Mouse (Mus musculus) heart, postnatal 10 days (tissue): ENCODE results near the gene ccdc198. TPM values are rescaled to one million over a fixed set of nuclear protein-coding genes. Genes with fewer than 3 reads are reported as not detected.
"Not testable (repeated sequence)": the region's sequence is repeated elsewhere in the genome, so short reads cannot be mapped to it uniquely, and the experiment has no call there.

Source experiments
- DNase-seq, 2 experiments: peaks; one replicate each; pipeline ENCODE4 v3.0.0; 2021
- intact Hi-C: fragments of 180-260 bp; cut with DNase I; formaldehyde crosslinking; loops from one replicate; pipeline ENCODE4 v1.15.1; 2025
- total RNA-seq, 2 experiments: library from RNA; stranded (reverse); gene quantifications; 2 replicates each; pipeline ENCODE4 v1.2.3; 2021

Gene ccdc198
- not detected for total RNA-seq

DNA sequence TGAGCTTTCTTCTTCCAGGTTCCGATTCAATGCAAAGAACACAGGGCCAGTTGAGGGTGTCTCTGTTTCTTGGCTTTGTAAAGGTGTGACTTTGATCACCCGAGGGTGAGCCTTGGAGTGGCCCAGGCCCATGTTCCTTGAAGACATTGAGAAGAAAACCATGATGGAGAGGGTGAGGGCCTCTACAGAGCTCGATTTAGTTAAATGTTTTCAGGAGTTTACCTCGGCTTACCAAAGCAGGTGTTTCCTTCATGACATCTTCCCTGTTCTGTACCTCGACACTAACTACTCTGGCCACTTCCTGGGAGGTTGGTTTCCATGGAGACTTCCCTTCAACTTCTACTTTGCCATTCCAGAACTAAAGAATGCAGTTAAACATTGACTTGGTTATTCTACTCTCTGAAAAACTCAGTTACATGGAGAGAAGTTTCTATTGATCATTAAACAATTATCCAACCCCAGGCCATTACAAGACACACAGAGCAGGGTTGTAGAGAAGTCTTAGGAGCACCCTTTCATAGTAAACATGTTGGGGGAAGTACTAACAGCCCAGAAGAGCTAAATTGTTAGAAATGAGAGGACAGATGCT is at the start of gene ccdc198:
Gene ccdc198 (minus strand): TSS at position 349 of the 589 bp plus-strand sequence.
- intact Hi-C loops = no loop called here
- no peak for DNase-seq

- intact Hi-C loops = no loop called here
- DNase-seq = no peak
Measured at GRCm38 (mm10) chr14:49293802-49294449, 48.7 kb upstream of the ccdc198 start.

GRCm38 (mm10) chr14:49290029-49290745 is 44.9 kb upstream of the ccdc198 start:
- intact Hi-C loops = no loop called here

GRCm38 (mm10) chr14:49283784-49284655 is 38.7 kb upstream of the ccdc198 start:
- intact Hi-C loops = no loop called here
- no peak for DNase-seq

More at GRCm38 (mm10) chr14:49290029-49290745, 44.9 kb upstream of the ccdc198 start:
- no peak for DNase-seq

GRCm38 (mm10) chr14:49278880-49279279 is 33.6 kb upstream of the ccdc198 start:
- DNase-seq = no peak
- intact Hi-C loops = no loop called here

- DNase-seq, intact Hi-C loops: not testable (repeated sequence)
Measured at GRCm38 (mm10) chr14:49278479-49278878, 33.2 kb upstream of the ccdc198 start.

- intact Hi-C loops = no loop called here
- DNase-seq = no peak
Measured at GRCm38 (mm10) chr14:49277642-49278041, 32.4 kb upstream of the ccdc198 start.

DNA sequence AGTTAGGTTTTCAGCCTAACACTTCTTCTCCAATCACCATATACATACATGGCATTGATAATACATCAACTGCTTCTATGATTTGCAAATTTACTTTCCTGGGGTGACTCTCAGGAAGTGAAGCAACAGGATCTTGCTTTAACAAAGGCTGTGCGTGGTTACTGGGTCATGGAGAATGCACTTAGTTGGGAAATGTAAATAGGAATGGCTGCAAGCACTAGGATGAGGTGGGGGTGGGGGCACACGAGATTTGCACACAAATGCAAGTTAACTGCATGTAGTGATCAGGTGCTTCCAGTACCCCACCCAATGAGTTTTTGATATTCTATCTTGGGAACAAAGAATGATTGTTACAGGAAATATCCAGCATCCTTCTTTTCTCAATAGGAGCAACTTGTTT is 30.1 kb upstream of the ccdc198 start:
- intact Hi-C loops = no loop called here
- DNase-seq = no peak

DNA sequence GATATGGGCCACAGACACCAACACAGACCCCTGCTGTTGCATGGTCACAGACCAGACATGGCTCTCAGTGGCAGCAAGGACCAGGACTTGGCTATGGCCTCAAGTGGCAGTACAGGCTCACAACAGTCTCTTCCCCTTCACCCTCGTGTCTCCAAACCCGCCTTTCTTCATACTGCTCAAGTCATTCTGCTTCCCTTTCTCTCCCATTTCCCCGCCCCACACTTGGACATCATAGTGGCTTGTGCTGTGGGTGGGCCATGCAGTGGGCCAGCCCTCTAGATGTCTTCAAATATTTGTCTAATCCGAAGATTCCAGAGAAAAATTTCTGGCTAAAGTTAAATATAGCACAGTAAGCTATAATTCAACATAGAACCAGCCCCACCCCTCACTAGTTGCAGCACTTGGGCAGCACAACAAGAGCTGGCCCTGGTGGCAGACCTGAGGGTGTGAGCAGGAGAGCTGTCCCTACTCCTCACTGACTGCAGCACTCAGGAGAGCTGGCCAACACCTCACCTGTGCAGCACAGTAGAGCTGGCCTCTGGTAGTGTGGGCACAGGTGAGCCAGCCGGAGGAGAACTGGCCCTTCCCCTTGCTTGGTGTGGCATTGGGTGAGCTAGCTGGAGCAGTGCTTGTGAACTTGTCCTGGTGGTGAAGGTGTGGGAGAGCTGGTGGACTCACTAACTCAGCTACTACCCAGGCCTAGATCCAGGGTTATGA is 20.2 kb upstream of the ccdc198 start:
- intact Hi-C loops = no loop called here
- no peak for DNase-seq

DNA sequence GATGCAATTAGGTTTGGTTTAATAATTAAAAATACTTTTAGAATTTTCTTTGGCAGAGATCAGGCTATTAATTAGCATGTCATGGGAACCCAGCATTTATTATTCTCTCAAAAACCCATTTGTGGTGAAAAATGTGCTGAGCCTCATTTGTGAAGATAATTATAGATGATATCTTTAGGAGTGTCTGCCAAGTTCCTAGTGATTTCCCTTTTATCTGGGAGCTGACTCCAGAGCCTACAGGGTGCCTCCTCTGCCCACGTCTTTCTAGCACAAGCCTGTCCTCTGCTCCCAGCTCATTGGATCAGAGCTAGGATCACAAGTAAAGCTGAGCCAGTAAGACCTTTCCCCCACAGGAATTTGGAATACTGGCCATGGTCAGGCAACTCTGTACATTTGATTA is 3.8 kb downstream of the ccdc198 start:
- no peak for DNase-seq
- intact Hi-C loops = no loop called here

GRCm38 (mm10) chr14:49238206-49238605 is 7.1 kb downstream of the ccdc198 start:
- intact Hi-C loops = loop anchor here (1.0 to 5.0 kb wide), 5 partner anchors 109 to 549 kb away; no protein-coding TSS in a partner anchor
- peak; percentile 62 to 72 for DNase-seq

GRCm38 (mm10) chr14:49234788-49235515 is 10.3 kb downstream of the ccdc198 start:
- DNase-seq = peak; percentile 32 to 69
- intact Hi-C loops = loop anchor here (5.0 kb wide), 2 partner anchors 112 to 552 kb away; no protein-coding TSS in a partner anchor

DNA sequence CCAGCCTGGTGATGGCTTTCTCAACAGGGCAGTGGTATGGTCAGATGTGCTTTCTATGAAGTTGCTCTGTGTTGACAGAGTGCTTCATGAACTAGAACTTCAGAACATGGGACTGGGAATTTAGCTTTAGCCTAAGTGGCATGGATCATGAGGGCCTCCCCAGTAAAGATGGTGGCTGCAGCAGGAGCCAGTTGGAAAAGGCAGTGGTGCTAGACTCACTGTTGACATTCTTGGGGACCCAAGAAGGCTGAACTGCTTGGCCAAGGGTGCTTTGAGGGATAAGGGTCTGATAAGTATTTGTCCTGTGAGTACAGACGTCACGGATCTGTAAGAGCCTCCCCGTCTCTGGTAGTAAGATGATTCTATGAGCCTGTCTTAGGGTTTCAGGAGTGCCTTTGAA is 13.4 kb downstream of the ccdc198 start:
- intact Hi-C loops = no loop called here
- no peak for DNase-seq

- intact Hi-C loops = no loop called here
- DNase-seq = no peak
Measured at GRCm38 (mm10) chr14:49226986-49227385, 18.3 kb downstream of the ccdc198 start.

DNA sequence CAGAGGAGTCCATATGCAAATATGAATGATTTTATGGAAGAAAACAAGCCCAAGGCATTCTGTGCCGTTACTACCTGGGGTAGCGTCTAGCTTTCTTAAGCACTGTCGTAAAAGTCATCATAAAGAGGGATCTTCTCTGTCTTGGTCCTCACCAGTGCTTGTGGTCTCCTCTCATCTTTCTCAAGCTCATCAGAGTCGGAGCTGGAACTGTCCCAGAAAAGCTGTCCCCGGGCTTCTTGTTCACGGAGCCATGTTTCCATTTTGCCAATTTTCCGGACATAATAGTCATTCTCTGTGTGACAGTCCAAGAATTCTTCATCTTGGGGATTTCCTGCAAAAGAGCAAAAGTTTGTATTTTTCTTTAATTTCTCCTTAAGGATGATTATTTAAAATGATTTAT is 18.8 kb downstream of the ccdc198 start:
- intact Hi-C loops = no loop called here
- DNase-seq = no peak

- no peak for DNase-seq
- intact Hi-C loops = no loop called here
Measured at GRCm38 (mm10) chr14:49221771-49222170, 23.5 kb downstream of the ccdc198 start.

DNA sequence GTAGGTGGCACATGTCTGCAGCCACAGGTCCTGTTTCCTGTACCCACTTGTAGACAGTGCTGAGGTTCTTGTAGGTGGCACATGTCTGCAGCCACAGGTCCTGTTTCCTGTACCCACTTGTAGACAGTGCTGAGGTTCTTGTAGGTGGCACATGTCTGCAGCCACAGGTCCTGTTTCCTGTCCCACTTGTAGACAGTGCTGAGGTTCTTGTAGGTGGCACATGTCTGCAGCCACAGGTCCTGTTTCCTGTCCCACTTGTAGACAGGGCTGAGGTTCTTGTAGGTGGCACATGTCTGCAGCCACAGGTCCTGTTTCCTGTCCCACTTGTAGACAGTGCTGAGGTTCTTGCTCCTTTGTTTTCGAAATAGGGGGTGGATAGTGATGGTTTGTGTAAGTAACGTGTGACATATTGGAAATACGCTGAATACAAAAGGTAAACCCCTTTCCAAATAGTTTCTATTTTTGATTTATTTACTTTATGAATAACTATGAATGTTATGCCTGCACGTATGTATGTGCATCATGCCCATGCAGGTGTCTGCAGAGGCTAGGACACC is 25.7 kb downstream of the ccdc198 start:
- intact Hi-C loops, DNase-seq: not testable (repeated sequence)

DNA sequence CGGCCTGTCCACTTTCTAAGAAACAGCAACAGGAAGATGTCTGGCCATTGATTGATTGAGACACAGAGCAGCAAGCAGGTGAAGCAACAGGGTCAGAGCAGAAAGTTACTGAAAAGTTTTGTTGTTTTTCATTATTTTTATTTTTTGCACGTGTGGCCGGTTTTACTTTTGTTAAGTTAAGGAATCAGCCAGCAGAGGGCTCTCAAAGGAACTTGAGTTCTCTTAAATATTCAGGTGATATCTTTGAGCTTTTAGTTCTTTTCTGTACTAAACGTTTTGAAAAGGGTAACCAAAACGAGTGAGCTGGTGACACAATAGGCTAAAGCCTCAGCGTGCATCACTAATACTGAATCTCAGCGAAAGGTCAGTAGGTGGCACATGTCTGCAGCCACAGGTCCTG is 26.6 kb downstream of the ccdc198 start:
- intact Hi-C loops = no loop called here
- DNase-seq = no peak

GRCm38 (mm10) chr14:49210215-49210614 is 35.1 kb downstream of the ccdc198 start:
- DNase-seq, intact Hi-C loops: not testable (repeated sequence)
